Mouse (Mus musculus) left cerebral cortex, postnatal 10 days (tissue): ENCODE measurements at regions not wholly inside any gene's neighbourhood (a gene's known extent, or its start where the extent isn't known, plus 50 kb on each side); places are given as distances from the start of the nearest gene placed in this dataset.

ENCODE experiments used
- DNase-seq, 2 experiments: peaks; one replicate each; pipeline ENCODE4 v3.0.0; 2021 to 2022; ENCODE audit warnings: low spot score in 2 of 2, mixed read lengths in 1 of 2; ENCODE audit errors: extremely low spot score in 1 of 2
- intact Hi-C: fragments of 180-260 bp; cut with DNase I; formaldehyde crosslinking; loops from one replicate; pipeline ENCODE4 v1.15.1; 2025

GRCm38 (mm10) chr1:73418196-73418595, 402.5 kb upstream of the Tnp1 start:
- no peak for DNase-seq
- intact Hi-C loops = no loop called here

- DNase-seq = no peak
- intact Hi-C loops = no loop called here
Measured at GRCm38 (mm10) chr1:73411452-73411851, 395.7 kb upstream of the Tnp1 start.

DNA sequence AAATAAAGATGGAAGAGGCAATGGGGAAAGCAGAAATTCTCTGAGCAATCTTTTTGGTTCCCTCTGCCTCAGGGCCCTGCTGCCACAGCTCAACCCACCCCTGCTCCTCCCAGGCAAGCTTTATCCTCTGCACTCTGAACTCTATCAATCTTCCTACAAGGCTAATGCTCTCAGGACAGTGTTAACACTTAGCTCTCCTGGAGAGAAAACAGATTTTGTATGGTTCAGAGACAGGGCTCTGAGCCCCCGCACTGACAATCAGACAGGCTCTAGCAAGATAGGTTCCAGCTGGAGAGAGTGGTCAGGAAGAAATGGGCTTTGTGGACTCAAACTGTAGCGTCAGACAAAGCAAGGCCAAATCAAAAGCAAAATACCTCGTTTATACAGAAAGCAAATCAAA, 383.5 kb upstream of the Tnp1 start:
- no peak for DNase-seq

DNA sequence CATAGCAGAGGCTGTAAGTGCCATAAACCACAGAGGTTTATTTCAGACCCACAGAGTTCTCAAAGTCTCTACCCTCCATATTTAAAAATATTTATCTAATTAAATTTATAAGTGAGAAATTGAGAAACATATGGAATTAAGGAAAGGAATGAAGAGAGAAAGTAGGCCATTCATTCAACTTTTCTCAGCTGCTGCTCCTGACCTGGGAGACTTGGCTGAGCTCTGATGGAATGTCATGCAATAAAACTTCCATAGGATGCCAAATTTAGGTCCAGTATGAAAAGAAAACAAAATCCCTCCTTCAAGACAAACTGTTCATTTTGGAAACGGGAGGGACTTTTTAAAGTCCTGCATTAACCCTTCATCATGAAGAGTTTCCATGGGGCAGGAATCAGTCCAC, 379.3 kb upstream of the Tnp1 start:
- intact Hi-C loops = no loop called here
- no peak for DNase-seq

More for the DNA sequence above, 383.5 kb upstream of the Tnp1 start:
- intact Hi-C loops = no loop called here

- intact Hi-C loops = no loop called here
- no peak for DNase-seq
Measured at GRCm38 (mm10) chr1:73394466-73394865, 378.8 kb upstream of the Tnp1 start.

- DNase-seq = no peak
Measured at GRCm38 (mm10) chr1:73392077-73392476, 376.4 kb upstream of the Tnp1 start.

DNA sequence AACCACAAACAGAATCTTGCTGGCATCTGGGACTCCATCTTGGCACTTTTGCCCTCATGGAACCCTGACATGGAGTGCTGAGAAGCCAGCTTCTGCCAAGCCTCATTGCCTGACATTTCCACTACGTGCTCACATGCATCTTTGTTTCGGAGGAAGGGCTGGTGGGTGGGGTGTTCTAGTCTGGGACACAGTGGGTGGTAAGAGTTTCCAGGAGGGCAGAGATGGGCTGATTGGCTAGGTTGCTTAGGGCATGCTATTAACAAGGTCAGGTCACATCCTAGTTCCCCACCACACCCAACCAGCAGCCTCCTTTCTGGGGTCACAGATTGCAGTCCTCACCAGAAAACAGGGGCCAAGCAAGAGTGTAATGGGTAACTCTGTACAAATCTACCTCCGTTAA, 374.3 kb upstream of the Tnp1 start:
- intact Hi-C loops = no loop called here
- DNase-seq = no peak

More at GRCm38 (mm10) chr1:73392077-73392476, 376.4 kb upstream of the Tnp1 start:
- intact Hi-C loops = no loop called here

- DNase-seq = no peak
- intact Hi-C loops = no loop called here
Measured at GRCm38 (mm10) chr1:73389174-73389573, 373.5 kb upstream of the Tnp1 start.

DNA sequence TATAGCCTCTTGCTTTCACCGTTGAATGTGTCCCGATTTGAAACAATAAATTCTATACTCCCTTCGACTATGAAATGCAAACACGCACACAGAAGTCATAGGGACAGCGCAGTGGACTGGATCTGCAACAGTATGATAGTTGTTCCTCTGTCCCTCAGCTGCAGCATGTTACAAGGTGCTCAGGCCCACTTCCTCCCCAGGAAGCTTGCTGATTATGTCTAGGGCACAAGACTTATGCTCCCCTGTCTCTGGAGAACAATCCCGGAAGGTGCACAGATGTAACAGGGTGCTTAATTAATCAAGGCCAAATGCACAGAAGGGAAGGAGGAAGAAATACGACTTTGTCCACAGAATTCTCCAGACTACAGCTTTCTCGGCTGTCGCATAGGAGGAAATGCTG, 365.9 kb upstream of the Tnp1 start:
- no peak for DNase-seq
- intact Hi-C loops = no loop called here

- intact Hi-C loops = no loop called here
- DNase-seq = no peak
Measured at GRCm38 (mm10) chr1:73374531-73375375, 359.0 kb upstream of the Tnp1 start.

DNA sequence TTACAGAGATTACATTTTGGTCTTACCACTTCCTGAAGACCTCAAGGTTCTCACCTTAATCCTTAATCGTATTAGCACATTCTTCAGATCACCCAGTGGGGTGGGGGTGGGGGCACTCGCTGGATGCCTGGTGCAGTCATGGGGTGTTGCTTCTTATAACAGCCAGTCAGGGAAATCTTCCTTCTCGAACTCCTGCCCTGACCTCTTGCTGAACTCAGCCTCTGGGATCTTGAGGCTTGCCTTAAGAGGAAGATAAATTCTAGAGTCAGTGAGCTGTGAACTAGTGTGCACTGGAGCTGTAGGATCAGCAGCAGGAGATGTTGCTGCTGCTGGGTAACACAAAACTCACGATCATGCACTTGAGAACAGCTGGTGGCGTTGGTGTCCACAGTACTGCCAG, 352.5 kb upstream of the Tnp1 start:
- DNase-seq = no peak
- intact Hi-C loops = no loop called here

- DNase-seq = no peak
- intact Hi-C loops = no loop called here
Measured at GRCm38 (mm10) chr1:73365842-73366241, 350.1 kb upstream of the Tnp1 start.

DNA sequence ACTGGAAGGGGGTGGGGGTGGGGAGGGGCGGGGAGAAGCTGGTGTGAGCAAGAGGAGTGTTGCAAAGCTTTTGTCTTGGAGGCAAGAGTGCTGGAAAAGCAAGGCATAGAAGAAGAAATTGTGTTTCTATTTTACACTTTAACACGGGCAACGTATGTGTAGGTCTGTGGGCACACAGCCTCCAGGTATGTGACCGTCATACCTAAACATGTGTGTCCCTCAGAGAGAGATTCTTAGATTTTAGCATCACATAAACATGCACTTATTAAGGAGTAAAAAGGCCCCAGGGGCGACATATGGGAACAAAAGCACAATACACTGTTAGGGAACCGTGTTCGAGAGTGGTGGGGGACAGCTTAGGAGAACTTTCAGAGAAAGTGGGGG, 348.6 kb upstream of the Tnp1 start:
- intact Hi-C loops = no loop called here
- DNase-seq = no peak

GRCm38 (mm10) chr1:73363549-73364299, 348.0 kb upstream of the Tnp1 start:
- no peak for DNase-seq
- intact Hi-C loops = no loop called here

DNA sequence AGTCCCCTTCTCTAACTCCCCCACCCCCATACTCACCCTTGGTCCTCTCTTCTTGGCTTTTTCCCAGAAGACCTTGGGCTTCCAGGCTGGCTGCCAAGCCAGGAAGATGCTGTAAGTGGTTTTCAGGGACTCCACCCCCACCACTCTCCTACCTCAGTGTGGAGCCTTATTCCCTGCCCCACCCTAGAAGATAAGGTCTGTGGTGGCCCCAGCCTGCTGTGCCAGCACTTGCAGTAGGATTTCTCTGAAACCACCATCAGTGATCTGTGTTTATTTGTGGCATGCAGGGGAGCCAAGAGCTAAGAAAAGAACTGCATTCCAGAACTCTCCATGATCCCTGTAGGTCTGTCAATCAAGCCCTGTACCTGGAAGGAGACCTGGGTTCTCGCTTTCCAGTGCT, 346.4 kb upstream of the Tnp1 start:
- peak in 1 of 2 experiments; percentile 37 for DNase-seq
- intact Hi-C loops = no loop called here

GRCm38 (mm10) chr1:73361300-73361699, 345.6 kb upstream of the Tnp1 start:
- DNase-seq = no peak
- intact Hi-C loops = no loop called here

GRCm38 (mm10) chr1:73354447-73354846, 338.7 kb upstream of the Tnp1 start:
- intact Hi-C loops = no loop called here
- no peak for DNase-seq

DNA sequence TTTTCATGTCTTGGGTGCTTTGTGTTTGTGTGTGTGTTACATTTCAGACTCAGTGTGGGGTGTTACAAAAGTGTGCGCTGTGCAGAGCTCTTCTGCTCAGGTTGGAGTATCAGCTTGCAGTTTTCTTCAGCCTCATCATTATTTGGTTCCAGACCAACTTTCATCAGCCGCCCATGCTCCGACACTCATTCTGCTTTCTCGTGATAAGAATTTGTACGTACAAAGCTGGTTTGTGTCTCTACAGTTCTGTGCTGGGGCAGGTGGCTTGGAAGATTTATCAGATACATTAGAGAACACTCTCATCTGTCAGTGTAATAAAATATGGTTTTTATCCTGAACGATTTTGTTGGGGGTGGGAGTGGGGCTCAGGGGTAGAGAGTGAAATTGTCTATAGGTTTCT, 332.8 kb upstream of the Tnp1 start:
- DNase-seq = no peak
- intact Hi-C loops = no loop called here

- intact Hi-C loops = no loop called here
- no peak for DNase-seq
Measured at GRCm38 (mm10) chr1:73344587-73344986, 328.9 kb upstream of the Tnp1 start.

GRCm38 (mm10) chr1:73341911-73342310, 326.2 kb upstream of the Tnp1 start:
- intact Hi-C loops = no loop called here
- peak in 1 of 2 experiments; percentile 25 for DNase-seq
